Mouse (Mus musculus) olfactory bulb, adult 2 months (tissue): ENCODE measurements around the gene Slc35c2.

Experiments used
- CTCF ChIP-seq: fragments of 200-500 bp; IDR thresholded peaks from 2 replicates; pipeline ENCODE4 v1.5.1; 2012; ENCODE audit warnings: low read depth, mild to moderate bottlenecking, low read length, moderate library complexity; ENCODE audit not compliant: insufficient read depth
- POLR2A ChIP-seq: fragments of 200-500 bp; IDR thresholded peaks from 2 replicates; pipeline ENCODE4 v1.6.1; 2012; ENCODE audit warnings: mild to moderate bottlenecking, low read depth, low read length, moderate library complexity; ENCODE audit not compliant: insufficient read depth

DNA sequence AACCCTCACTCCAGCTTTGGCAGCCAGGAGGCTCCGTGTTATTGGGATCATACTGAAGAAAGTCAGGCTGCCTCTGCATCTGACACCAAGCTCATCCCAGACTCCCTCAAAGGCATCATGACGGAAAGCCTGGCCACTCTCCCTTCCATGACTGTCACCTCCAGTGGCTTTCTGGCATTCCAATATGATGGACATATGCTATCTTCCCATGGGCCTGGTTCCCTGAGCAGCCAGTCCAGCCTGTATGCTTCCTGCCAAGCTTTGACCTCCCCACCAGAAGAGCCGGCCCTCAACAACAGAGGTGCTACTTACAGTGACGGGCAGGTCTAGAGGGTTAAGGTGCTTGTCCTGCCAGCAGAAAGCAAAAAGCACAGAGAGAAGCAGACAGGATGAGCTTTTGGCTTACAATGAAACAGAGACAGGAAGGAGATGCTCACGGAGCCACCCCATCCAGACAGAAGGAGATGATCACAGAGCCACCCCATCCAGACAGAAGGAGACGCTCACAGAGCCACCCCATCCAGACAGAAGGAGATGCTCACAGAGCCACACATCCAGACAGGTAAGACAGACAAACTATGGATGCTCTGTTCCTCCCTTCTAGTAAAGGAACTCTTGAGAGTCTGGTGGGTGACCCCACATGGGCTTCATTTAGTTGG, 15.8 kb upstream of the Slc35c2 start:
- no peak for TF ChIP-seq CTCF
- no peak for TF ChIP-seq POLR2A
